Mouse (Mus musculus) forebrain, embryonic 10.5 days (tissue): ENCODE measurements at regions not wholly inside any gene's neighbourhood (a gene's known extent, or its start where the extent isn't known, plus 50 kb on each side); places are given as distances from the start of the nearest gene placed in this dataset.

Experiments
- DNase-seq: peaks from one replicate; pipeline ENCODE4 v3.0.0-alpha.2; 2017; ENCODE audit warnings: low spot score; ENCODE audit errors: extremely low spot score
- H3K27ac ChIP-seq: fragments of 300-500 bp; sonication (generic); 2 replicates; pipeline ENCODE4 v1.5.1; 2016; ENCODE audit warnings: mild to moderate bottlenecking
- H3K27me3 ChIP-seq: fragments of 300-500 bp; sonication (generic); 2 replicates; pipeline ENCODE4 v1.6.1; 2016; ENCODE audit warnings: mild to moderate bottlenecking; ENCODE audit not compliant: poor library complexity, severe bottlenecking
- H3K36me3 ChIP-seq: fragments of 300-500 bp; sonication (generic); replicated peaks from 2 replicates; pipeline ENCODE4 v1.6.1; 2016; ENCODE audit warnings: mild to moderate bottlenecking, moderate library complexity
- H3K4me1 ChIP-seq: fragments of 300-500 bp; sonication (generic); 2 replicates; pipeline ENCODE4 v1.6.1; 2016
- H3K4me3 ChIP-seq: fragments of 300-500 bp; sonication (generic); 2 replicates; pipeline ENCODE4 v1.5.1; 2016; ENCODE audit warnings: mild to moderate bottlenecking, moderate library complexity
- H3K9me3 ChIP-seq: fragments of 300-500 bp; sonication (generic); 2 replicates; pipeline ENCODE4 v1.6.1; 2016; ENCODE audit warnings: mild to moderate bottlenecking, moderate library complexity
- WGBS: fragments of 180-500 bp; shearing (Covaris S2); methylation state at CpG from one replicate; pipeline ENCODE4 v1.1.7; 2016; 5-methylcytosine and 5-hydroxymethylcytosine counted together

DNA sequence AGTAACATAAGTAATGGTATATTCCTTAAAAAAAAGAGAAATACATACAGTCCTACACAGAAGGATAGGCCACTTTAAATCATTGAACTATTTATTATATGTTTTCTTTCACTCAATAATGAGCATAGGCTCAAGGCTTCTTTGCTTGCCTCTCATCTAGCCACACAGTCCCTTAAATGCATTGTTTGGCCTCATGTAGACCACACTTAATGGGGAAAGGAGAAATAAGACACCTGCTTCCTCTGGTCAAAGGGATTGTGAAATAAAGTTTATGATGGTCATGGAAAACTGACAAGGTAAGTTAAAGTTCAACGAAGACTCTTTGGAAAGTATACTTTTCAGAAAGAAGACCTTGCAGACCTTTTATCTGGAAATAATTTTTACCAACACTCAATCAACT is 108.4 kb upstream of the Oxgr1 start:
- H3K27ac ChIP-seq, result no peak overlapping the region
- 86% methylated on average over 1 of the region's 1 CpGs for WGBS

DNA sequence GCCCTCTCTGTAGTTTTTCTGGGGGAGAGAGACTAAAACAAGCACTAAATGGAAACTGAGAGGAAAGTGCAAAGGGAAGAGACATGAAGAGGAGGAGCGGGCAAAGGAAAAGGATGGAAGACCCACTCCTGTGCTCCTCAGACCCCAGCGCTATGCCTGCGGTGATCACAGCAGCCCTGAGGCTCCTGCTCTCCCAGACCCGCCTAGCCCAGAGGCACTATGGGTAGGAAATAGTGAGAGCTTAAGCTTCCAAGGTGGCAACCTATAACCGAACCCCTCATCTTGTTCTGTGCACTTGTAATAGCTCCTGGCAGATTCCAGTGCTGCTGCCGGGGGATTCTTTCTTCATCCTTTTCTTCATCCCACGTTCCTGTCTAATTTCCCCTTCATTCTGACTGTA is 112.2 kb upstream of the Oxgr1 start:
- no peak overlapping the region for H3K27ac ChIP-seq
- no peaks in the 10 kb centered on the region for H3K36me3 ChIP-seq
- no peaks in the 10 kb centered on the region for H3K9me3 ChIP-seq
- 31% methylated on average over 7 of the region's 7 CpGs for WGBS
- H3K4me3 ChIP-seq, result no peak overlapping the region
- DNase-seq, result no peak
- H3K4me1 ChIP-seq, result peaks cover 34% of the 10 kb centered on the region
- peaks cover 32% of the 10 kb centered on the region for H3K27me3 ChIP-seq

More for the DNA sequence above, 108.4 kb upstream of the Oxgr1 start:
- no peak for DNase-seq
- Histone ChIP-seq H3K9me3 (no peaks in the 10 kb centered on the region), H3K27me3 (peaks cover 22% of the 10 kb centered on the region), H3K4me1 (peaks cover 22% of the 10 kb centered on the region), H3K36me3 (no peaks in the 10 kb centered on the region), H3K4me3 (no peak overlapping the region)

DNA sequence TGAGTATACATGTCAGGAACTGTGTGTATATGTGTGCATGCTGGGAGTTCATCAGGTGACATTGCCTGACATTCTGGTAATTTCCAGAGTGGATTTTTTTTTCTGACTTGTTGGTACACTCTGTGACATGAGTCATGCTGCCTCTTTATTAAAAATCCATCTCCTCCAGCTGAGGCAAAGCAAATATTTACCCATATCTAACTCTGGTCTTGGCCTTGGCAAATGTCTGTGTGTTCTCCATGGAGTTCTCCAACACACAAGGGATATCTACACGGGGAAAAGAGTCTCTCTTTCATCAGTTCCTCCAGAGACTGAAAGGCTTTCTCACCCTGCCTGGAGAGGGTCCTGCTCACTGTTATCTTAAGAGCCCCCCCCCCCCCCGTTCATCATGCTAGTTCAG is 111.3 kb upstream of the Mbnl2 start:
- 69% methylated on average over 2 of the region's 2 CpGs for WGBS
- H3K4me3 ChIP-seq, result no peak overlapping the region
- H3K9me3 ChIP-seq, result no peaks in the 10 kb centered on the region
- no peak overlapping the region for H3K27ac ChIP-seq
- no peaks in the 10 kb centered on the region for H3K27me3 ChIP-seq
- no peak for DNase-seq
- no peaks in the 10 kb centered on the region for H3K36me3 ChIP-seq
- no peaks in the 10 kb centered on the region for H3K4me1 ChIP-seq

DNA sequence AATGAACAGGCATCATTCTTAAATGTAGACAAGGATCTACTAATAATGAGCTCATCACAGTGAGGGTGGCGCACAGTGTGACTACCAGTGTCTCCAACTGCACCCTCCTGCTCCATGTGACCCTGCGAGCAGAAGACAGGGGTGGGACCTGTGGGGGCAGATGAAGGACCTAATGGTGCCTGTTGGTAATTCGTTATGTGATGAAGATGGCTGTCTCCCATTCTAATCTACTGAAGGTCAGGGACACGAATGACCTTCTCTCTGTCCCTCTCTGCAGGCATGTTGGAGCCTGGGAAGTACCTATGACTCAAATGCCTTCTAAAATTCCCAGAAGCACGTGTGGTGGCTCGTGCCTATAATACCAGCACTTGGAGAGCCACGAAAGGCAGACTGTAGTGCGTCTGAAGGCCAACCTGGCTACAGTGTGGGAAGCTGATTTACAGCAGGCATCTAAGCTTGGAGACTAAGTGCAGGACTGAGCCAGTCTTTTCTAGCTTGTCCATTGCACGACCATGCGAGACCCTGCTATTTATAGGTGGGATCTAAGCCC is 109.9 kb upstream of the Mbnl2 start:
- Histone ChIP-seq H3K36me3 (no peaks in the 10 kb centered on the region), H3K9me3 (no peaks in the 10 kb centered on the region), H3K4me3 (no peak overlapping the region), H3K27me3 (no peaks in the 10 kb centered on the region), H3K4me1 (no peaks in the 10 kb centered on the region), H3K27ac (no peak overlapping the region)
- DNase-seq, result no peak
- WGBS, result 91% methylated on average over 10 of the region's 10 CpGs

DNA sequence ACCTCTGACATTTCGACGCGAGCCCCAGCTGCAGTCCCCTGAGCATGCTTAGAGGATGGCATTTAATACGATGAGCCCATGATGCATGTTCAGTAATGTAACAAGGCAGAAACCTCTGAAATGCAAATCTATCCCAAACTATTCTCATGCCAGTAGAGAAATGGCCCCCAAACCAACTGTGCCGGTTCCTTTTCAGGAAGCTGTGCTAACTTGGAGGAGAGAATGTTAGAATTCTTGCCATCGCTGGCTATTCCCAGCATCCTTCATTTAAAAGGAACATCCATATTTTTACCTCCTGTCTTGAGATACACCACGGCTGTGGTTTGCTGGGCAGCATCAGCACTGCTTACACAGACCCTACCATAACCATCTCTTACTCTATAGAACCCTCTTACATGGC is 104.7 kb upstream of the Mbnl2 start:
- no peak for DNase-seq
- WGBS, result 92% methylated on average over 7 of the region's 7 CpGs

DNA sequence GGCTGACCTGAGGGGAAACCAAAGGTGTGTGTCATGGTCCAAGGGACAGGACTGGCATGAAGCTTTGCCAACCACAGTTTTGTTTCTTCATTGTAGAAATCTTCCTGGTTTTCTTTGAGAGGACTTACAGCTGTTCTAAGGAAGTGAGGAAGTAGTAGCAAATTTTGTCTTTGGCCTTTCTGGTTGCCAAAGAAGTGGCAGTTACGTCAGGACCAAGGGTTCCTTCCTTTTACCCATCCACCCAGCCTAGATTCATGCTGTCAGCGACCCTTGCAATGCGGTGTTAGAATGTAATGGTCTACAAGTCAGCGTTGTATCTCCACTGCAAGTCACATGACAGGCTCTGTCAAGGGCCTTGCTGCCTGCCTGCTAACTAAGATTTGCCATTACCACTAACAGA is 103.4 kb upstream of the Mbnl2 start:
- 86% methylated on average over 4 of the region's 4 CpGs for WGBS

More for the DNA sequence above, 104.7 kb upstream of the Mbnl2 start:
- no peak overlapping the region for H3K4me3 ChIP-seq
- H3K36me3 ChIP-seq, result no peaks in the 10 kb centered on the region
- H3K27ac ChIP-seq, result no peak overlapping the region
- no peaks in the 10 kb centered on the region for H3K27me3 ChIP-seq
- no peaks in the 10 kb centered on the region for H3K4me1 ChIP-seq
- H3K9me3 ChIP-seq, result no peaks in the 10 kb centered on the region

DNA sequence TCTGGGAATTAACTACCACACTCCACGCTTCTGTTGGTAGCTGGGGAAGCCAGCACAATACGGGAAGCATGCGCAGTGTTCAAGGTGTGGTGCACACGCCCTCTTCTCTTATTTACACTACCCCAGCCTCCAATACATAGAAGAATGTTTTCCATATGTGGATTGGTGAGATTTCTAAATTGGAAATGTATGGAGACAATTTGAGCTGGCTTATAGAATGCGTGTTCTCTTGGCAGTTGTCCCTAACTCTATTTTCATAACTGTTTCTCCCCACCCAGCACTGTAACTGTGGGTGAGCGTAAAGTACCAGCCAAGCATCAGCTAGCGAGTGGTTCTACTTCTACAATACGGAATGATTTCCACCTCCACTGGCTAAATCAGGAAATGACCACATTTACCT is 102.6 kb upstream of the Mbnl2 start:
- Histone ChIP-seq H3K4me1 (no peaks in the 10 kb centered on the region), H3K27me3 (no peaks in the 10 kb centered on the region), H3K9me3 (no peaks in the 10 kb centered on the region), H3K27ac (no peak overlapping the region), H3K36me3 (no peaks in the 10 kb centered on the region), H3K4me3 (no peak overlapping the region)
- DNase-seq, result no peak
- WGBS, result 89% methylated on average over 8 of the region's 8 CpGs

More for the DNA sequence above, 103.4 kb upstream of the Mbnl2 start:
- Histone ChIP-seq H3K9me3 (no peaks in the 10 kb centered on the region), H3K27me3 (no peaks in the 10 kb centered on the region), H3K36me3 (no peaks in the 10 kb centered on the region), H3K4me1 (no peaks in the 10 kb centered on the region), H3K27ac (no peak overlapping the region), H3K4me3 (no peak overlapping the region)
- no peak for DNase-seq

DNA sequence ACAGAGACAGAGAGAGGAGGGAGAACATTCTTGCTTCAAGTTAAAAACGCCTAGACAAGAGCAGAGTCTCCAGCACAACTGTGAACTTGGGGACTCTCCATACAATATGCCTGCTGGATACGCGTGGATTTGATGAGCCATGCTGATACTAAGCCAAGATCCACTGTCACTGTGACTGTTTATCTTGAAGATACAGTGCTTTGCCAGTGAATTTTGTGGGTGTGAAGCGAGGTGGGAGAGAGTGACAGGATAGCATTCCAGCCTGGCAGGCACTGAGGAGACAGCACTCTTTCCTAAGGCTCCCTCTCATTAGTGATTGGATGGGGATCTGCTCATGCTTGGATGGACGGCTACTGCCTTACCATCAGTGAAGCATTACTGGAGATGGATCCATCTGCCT is 100.9 kb upstream of the Mbnl2 start:
- no peak for DNase-seq
- 87% methylated on average over 5 of the region's 5 CpGs for WGBS

DNA sequence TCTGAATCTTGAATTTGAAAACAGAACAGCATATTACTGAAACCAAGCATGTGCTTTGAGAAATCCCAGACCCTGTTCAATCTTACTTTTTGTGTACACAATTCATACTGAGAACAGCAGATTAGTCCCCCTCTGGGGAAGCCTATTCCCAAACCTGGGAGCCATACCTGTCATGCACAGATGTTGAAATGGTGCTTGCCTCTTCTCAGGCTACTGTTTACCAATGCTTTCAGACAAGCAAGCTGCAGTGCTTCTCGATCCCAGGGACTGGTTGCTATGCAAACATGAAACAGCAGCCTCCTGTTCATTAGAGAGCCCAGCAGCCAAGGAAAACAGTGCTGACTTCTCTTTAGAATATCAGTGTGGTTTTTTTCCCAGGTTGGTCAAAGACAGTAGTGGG is 80.3 kb upstream of the Mbnl2 start:
- WGBS, result 67% methylated on average over 1 of the region's 1 CpGs
- no peak overlapping the region for H3K27ac ChIP-seq
- no peaks in the 10 kb centered on the region for H3K36me3 ChIP-seq
- H3K9me3 ChIP-seq, result no peaks in the 10 kb centered on the region
- no peaks in the 10 kb centered on the region for H3K4me1 ChIP-seq
- no peak overlapping the region for H3K4me3 ChIP-seq
- no peak for DNase-seq
- no peaks in the 10 kb centered on the region for H3K27me3 ChIP-seq

More for the DNA sequence above, 100.9 kb upstream of the Mbnl2 start:
- Histone ChIP-seq H3K36me3 (no peaks in the 10 kb centered on the region), H3K4me3 (no peak overlapping the region), H3K27ac (no peak overlapping the region), H3K4me1 (no peaks in the 10 kb centered on the region), H3K27me3 (no peaks in the 10 kb centered on the region), H3K9me3 (no peaks in the 10 kb centered on the region)

DNA sequence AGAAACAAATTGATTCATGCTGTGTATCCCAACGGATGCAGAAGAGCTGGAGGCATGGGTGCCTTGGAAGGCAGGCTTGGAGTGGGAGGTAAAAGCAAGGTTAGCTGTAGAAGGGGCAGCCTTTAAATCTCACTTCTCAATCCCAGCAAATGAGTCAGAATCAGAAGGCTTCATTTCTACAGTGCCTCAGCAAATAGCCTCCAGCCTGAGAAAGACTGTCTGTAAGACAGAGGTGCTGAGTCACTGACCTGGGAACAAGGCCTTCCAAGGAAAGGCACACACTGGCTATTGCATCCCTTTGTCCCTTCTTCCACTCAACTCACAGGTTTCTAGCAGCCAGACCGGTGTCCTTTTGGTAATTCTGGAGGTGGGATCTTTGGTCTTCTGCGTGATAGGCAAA is 63.7 kb upstream of the Mbnl2 start:
- Histone ChIP-seq H3K27me3 (no peaks in the 10 kb centered on the region), H3K36me3 (no peaks in the 10 kb centered on the region), H3K27ac (no peak overlapping the region), H3K9me3 (no peaks in the 10 kb centered on the region), H3K4me1 (peaks cover 5% of the 10 kb centered on the region; the same call in 1 of the 2 replicates), H3K4me3 (no peak overlapping the region)
- WGBS, result 78% methylated on average over 3 of the region's 3 CpGs
- DNase-seq, result no peak

DNA sequence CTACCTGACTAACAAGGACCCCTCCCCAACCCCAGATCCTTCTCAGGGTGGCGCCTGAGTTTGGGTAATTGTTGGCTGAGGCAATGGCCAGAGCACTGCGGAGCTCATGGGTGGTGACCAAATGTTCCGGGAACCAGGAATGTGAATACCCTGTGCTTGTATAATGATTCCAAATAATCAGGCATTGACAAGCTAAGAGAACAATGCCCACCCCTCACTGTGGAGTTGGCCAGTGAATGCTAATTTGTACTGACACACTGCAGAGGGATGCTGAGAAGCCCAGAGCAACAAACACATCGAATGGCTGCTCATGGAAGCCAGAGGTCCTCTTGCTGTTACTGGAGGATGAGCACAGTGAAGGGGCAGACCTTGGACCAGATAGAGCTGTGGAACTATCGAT is 62.8 kb upstream of the Mbnl2 start:
- H3K27ac ChIP-seq, result no peak overlapping the region

DNA sequence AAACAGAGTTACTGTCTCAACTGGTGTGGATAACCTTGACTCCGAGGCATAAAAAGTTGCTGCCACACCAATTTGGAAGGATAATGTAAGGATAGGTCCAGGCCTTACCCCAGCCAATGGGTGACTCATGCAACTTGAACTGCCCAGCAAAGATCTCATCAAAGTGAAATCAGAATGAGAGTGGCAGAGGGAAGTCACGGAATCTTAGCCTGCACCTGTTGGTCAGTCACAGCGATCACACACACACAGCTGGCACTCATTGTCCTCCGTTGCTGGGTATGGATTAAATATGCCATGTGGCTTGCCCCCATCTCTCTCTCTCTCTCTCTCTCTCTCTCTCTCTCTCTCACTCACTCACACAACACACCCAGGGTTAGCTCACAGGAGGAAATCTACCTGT is 56.2 kb upstream of the Mbnl2 start:
- no peaks in the 10 kb centered on the region for H3K36me3 ChIP-seq
- peaks cover 6% of the 10 kb centered on the region for H3K4me1 ChIP-seq
- no peak overlapping the region for H3K27ac ChIP-seq
- DNase-seq, result no peak
- H3K4me3 ChIP-seq, result no peak overlapping the region
- 92% methylated on average over 4 of the region's 4 CpGs for WGBS
- no peaks in the 10 kb centered on the region for H3K9me3 ChIP-seq
- H3K27me3 ChIP-seq, result no peaks in the 10 kb centered on the region

More for the DNA sequence above, 62.8 kb upstream of the Mbnl2 start:
- no peak overlapping the region for H3K4me3 ChIP-seq
- no peaks in the 10 kb centered on the region for H3K27me3 ChIP-seq
- no peaks in the 10 kb centered on the region for H3K9me3 ChIP-seq
- peaks cover 5% of the 10 kb centered on the region; the same call in 1 of the 2 replicates for H3K4me1 ChIP-seq
- WGBS, result 74% methylated on average over 5 of the region's 5 CpGs
- H3K36me3 ChIP-seq, result no peaks in the 10 kb centered on the region
- no peak for DNase-seq

DNA sequence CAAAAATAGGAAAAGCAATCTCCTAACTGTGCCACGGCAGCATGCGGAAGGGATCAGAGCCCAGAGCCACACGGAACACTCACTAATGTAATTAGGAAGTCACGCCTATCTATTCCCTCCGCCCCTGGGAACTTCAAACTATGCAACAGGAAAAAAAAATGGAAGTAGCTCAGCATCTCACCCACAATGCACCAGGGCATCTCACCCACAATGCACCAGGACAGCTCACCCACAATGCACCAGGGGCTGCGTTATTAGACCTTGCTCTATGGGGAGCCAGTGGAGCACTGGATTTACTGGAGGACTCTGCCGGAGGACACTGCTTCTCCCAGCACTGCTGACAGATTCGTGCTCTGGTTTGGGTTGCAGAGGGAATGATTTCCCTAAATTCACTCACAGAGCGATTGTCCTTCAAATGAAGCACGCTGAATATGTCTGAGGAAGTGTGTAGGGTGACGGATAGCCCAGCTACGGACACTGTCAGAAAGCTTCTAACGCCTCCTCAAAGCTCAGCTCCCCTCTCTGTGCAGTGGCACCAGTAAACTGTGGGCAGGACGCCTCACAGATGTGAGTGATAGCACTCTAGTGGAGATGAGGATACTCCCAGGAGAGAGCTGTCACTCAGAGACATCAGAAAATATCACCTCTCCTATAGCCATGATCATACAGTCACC is 51.8 kb upstream of the Mbnl2 start:
- H3K27me3 ChIP-seq, result no peaks in the 10 kb centered on the region
- H3K27ac ChIP-seq, result peak overlapping the region; percentile 53; the same call in 1 of the 2 replicates
- no peak overlapping the region for H3K4me3 ChIP-seq
- DNase-seq, result no peak
- no peaks in the 10 kb centered on the region for H3K9me3 ChIP-seq
- WGBS, result 83% methylated on average over 14 of the region's 14 CpGs
- H3K4me1 ChIP-seq, result peaks cover 6% of the 10 kb centered on the region
- no peaks in the 10 kb centered on the region for H3K36me3 ChIP-seq
